Mouse (Mus musculus) neural tube, embryonic 11.5 days (tissue): ENCODE results near the gene Tbx20. TPM values are rescaled to one million over a fixed set of nuclear protein-coding genes. Genes with fewer than 3 reads are reported as not detected.

Experiments
- ATAC-seq: fragments of 200-750 bp; cut with Nextera tagmentation; 2 replicates; pipeline ENCODE4 v1.8.0; 2017; ENCODE audit warnings: moderate number of reproducible peaks, mild to moderate bottlenecking, moderate TSS enrichment, moderate library complexity; ENCODE audit not compliant: insufficient read depth, low FRiP score, low TSS enrichment
- DNase-seq: peaks from one replicate; pipeline ENCODE4 v3.0.0-alpha.2; 2015; ENCODE audit warnings: low spot score
- H3K27ac ChIP-seq: fragments of 300-500 bp; sonication (generic); 2 replicates; pipeline ENCODE4 v1.5.1; 2014; ENCODE audit warnings: low read depth, mild to moderate bottlenecking, low read length
- H3K27me3 ChIP-seq: fragments of 300-500 bp; sonication (generic); 2 replicates; pipeline ENCODE4 v1.6.1; 2014; ENCODE audit warnings: mild to moderate bottlenecking, low read length, mixed read lengths; ENCODE audit not compliant: control insufficient read depth, insufficient read depth
- H3K36me3 ChIP-seq: fragments of 300-500 bp; sonication (generic); 2 replicates; pipeline ENCODE4 v1.6.1; 2014; ENCODE audit warnings: mild to moderate bottlenecking, low read length, moderate library complexity, mixed read lengths; ENCODE audit not compliant: control insufficient read depth, insufficient read depth
- H3K4me1 ChIP-seq: fragments of 300-500 bp; sonication (generic); 2 replicates; pipeline ENCODE4 v1.6.1; 2014; ENCODE audit warnings: low read length, mixed read lengths; ENCODE audit not compliant: control insufficient read depth, insufficient read depth
- H3K4me2 ChIP-seq: fragments of 300-500 bp; sonication (generic); 2 replicates; pipeline ENCODE4 v1.6.1; 2014; ENCODE audit warnings: low read depth, mild to moderate bottlenecking, moderate library complexity
- H3K4me3 ChIP-seq: fragments of 300-500 bp; sonication (generic); 2 replicates; pipeline ENCODE4 v1.5.1; 2014; ENCODE audit warnings: low read depth, low read length
- H3K9ac ChIP-seq: fragments of 300-500 bp; sonication (generic); 2 replicates; pipeline ENCODE4 v1.6.1; 2014; ENCODE audit warnings: mild to moderate bottlenecking, low read length
- H3K9me3 ChIP-seq: fragments of 300-500 bp; sonication (generic); 2 replicates; pipeline ENCODE4 v1.6.1; 2016; ENCODE audit warnings: low read length; ENCODE audit not compliant: control insufficient read depth
- WGBS: fragments of 180-500 bp; shearing (Covaris S2); extraction: QIAGEN DNeasy Blood & Tissue Kit; methylation state at CpG from one replicate; pipeline ENCODE4 v1.1.7; 2014; 5-methylcytosine and 5-hydroxymethylcytosine counted together
- polyA plus RNA-seq: library from polyadenylated mRNA; unstranded; fragments of >200 nt; fragmentation: Nextera tagmentation; extraction: Ambion mirVana; gene quantifications from 2 replicates; pipeline ENCODE4 v1.2.1, GENCODE M21; 2014

Tbx20 gene
- polyA plus RNA-seq, 1 experiment from 2014 or later = 0.29 TPM

DNA sequence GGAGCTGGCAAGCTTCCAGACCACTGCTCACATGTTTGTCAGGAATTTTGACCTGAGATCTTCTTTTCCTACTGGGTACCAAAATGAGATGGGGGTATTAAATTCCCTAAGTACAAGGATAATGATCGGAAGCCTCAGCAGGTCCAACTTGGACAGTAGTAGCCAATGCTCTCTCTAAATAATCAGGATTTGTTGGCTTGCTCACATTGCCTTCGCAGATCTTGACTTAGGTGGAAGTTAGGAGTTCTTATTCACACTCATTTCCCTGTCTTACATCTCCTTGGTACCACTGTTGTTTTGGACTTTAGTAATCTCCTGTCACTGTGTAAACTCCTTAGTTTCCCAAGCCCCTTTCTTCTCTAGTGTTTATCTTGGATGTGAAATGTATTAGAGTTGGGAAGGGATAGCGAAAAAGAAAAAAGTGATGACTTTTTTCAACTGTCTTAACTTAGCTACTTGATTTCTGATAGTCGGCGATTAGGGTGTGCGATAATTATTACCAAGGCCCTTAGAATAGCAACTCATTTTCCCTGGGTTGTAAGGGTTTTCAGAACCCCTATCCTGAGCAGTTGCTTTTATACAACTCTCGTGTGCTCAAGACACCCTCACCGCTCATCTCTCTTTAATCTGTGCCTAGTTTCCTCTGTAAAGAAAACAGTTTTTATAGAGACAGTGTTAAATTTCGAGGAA, 1.5 kb downstream of the Tbx20 start:
- DNase-seq (no peak), ATAC-seq (no peak)
- H3K9ac ChIP-seq = no peak overlapping the region
- no peaks in the 10 kb centered on the region for H3K36me3 ChIP-seq
- peaks cover 93% of the 10 kb centered on the region for H3K27me3 ChIP-seq
- no peak overlapping the region for H3K27ac ChIP-seq
- no peak overlapping the region for H3K4me2 ChIP-seq
- H3K4me3 ChIP-seq = no peak overlapping the region
- H3K4me1 ChIP-seq = peaks cover 9% of the 10 kb centered on the region
- H3K9me3 ChIP-seq = no peaks in the 10 kb centered on the region
- 5% methylated on average over 9 of the region's 9 CpGs for WGBS

DNA sequence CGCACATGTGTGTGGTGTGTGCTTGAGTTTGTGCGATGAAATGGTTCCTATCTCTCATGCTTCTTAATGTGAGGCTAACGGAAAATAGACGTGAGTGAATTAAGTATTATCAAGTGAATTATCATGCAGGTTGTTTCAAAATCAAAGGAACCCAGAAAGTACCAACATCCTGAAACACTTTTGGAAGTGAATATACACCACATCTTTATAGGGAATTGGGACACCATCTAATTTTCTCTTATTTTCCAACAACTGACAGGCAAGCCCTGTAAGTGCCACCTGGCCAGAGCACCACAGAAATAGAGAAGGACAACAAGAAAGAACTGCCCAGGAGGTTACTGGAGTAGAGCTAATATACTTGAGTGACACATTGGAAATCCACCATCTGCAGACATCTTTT, 2.4 kb downstream of the Tbx20 start:
- Histone ChIP-seq H3K9me3 (no peaks in the 10 kb centered on the region), H3K27ac (no peak overlapping the region), H3K4me2 (no peak overlapping the region), H3K4me3 (no peak overlapping the region), H3K4me1 (peaks cover 9% of the 10 kb centered on the region), H3K27me3 (peaks cover 89% of the 10 kb centered on the region), H3K9ac (no peak overlapping the region), H3K36me3 (no peaks in the 10 kb centered on the region)
- ATAC-seq (no peak), DNase-seq (no peak)
- WGBS = 17% methylated on average over 4 of the region's 4 CpGs

DNA sequence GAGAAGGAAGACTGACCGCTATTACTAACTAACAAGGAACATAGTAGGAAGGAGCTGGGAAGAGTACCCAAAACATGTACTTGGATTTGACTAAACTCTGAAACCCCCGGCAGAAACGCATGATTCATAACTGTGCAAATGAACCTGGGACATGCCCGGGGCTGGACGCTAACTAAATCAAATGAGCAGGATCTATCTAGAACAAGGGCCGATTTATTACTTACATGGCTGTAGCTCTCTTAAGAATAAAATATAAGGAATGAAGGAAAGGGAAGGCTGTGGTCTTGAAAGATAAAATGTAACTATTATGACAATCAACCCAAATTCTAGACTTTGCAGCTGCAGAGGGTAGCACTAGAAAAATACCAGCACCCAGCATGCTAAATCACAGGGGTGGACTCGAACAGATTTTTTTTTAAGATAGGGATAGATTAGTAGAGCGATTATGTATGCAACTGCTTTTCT, 3.1 kb downstream of the Tbx20 start:
- no peak for DNase-seq
- H3K9ac ChIP-seq = no peak overlapping the region
- H3K9me3 ChIP-seq = no peaks in the 10 kb centered on the region
- ATAC-seq = no peak
- no peak overlapping the region for H3K4me2 ChIP-seq
- peaks cover 9% of the 10 kb centered on the region for H3K4me1 ChIP-seq
- no peaks in the 10 kb centered on the region for H3K36me3 ChIP-seq
- H3K4me3 ChIP-seq = no peak overlapping the region
- 4% methylated on average over 8 of the region's 8 CpGs for WGBS
- H3K27me3 ChIP-seq = peaks cover 86% of the 10 kb centered on the region
- no peak overlapping the region for H3K27ac ChIP-seq

DNA sequence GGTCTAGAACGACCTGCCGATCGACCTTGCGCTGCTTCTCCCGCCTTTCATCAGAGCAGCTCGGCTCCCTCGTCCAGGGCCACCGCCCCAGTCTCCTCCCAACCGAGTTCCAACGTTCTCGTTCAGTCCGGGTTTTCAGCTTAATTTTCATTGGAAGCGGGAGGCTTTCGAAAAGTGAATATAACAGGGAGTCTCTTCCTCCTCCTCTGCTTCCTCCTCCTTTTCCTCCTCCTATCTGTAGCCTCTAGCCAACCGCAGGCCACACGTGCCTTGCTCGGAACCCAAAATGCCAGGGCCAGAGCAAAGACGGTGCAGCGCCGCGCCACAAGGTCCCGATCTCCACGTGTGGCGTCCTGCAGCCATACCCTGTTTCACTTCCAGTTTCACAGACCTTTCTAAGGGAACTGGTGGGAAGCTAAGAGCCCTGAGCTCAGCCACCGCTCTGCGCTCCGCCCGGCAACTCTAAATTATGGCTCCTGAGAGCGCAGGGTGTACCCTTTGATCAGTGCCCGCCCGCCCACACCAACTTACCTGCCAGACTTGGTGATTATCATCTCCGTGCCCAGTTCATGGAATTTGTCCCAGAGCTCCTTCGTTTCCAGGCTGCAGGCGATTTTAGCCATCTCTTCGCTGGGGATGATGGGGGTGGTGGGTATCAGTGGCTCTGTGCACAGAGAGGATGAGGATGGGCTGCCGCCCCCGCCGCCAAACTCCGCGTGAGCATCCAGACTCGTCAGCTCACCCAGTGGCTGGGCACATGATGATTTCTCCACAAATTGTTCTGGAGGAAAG, 3.8 kb downstream of the Tbx20 start:
- peaks cover 81% of the 10 kb centered on the region for H3K27me3 ChIP-seq
- H3K36me3 ChIP-seq = no peaks in the 10 kb centered on the region
- no peak overlapping the region for H3K4me3 ChIP-seq
- peak; percentile 38 for DNase-seq
- 1% methylated on average over 41 of the region's 41 CpGs for WGBS
- peak overlapping the region; percentile 10 for H3K4me2 ChIP-seq
- no peak for ATAC-seq
- no peak overlapping the region for H3K9ac ChIP-seq
- no peak overlapping the region for H3K27ac ChIP-seq
- peaks cover 9% of the 10 kb centered on the region for H3K4me1 ChIP-seq
- H3K9me3 ChIP-seq = no peaks in the 10 kb centered on the region

- H3K27me3 ChIP-seq = peaks cover 73% of the 10 kb centered on the region
- H3K4me3 ChIP-seq = no peak overlapping the region
- no peaks in the 10 kb centered on the region for H3K36me3 ChIP-seq
- no peaks in the 10 kb centered on the region for H3K9me3 ChIP-seq
- H3K4me2 ChIP-seq = no peak overlapping the region
- no peak for ATAC-seq
- peaks cover 9% of the 10 kb centered on the region for H3K4me1 ChIP-seq
- no peak overlapping the region for H3K9ac ChIP-seq
- no peak overlapping the region for H3K27ac ChIP-seq
- DNase-seq = peak; percentile 34
- 3% methylated on average over 9 of the region's 9 CpGs for WGBS
Measured at GRCm38 (mm10) chr9:24769611-24770010, 4.5 kb downstream of the Tbx20 start.

DNA sequence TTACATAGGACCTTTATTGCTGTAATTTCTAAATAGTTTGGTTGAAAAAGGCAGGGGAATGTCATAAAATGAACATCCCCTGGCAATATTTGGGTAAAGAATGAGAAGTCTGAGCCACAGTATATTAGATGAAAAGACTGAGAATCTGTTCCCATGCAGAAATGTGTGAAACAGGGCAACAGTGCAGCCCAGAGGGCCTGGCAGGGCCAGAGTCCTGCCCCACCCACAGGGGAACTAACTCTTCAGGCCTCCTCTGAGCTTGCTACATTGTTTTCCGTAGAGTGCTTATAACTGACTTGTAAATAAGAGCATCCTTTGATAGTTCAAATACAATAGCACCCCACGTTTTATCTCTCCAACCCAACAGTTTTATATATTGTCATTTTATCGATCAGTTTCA, 7.0 kb downstream of the Tbx20 start:
- H3K27me3 ChIP-seq = peaks cover 48% of the 10 kb centered on the region
- WGBS = 33% methylated on average over 3 of the region's 3 CpGs

DNA sequence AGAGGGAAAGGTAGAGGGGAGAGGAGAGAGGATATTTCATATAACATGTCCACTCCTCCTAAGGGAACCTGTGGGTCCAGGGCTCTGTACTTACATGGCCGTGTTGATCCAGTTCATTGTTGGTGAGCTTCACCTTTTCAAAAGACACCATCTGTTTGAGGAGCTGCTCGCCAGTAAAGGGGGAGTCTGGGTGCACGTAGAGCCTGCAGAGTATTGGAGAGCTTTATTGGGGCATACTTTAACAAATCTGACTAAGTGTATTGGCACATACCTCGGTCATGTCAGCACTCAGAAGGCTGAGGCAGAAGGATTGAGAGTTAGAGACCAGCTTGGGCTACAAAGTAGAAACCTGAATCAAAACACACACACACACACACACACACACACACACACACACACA, 8.5 kb downstream of the Tbx20 start:
- Histone ChIP-seq H3K27me3 (peaks cover 34% of the 10 kb centered on the region), H3K36me3 (no peaks in the 10 kb centered on the region), H3K4me1 (0 out of 2 replicates have a peak, but pooled peaks cover 3% of the 10 kb centered on the region), H3K27ac (no peak overlapping the region), H3K9ac (no peak overlapping the region), H3K4me2 (no peak overlapping the region), H3K9me3 (no peaks in the 10 kb centered on the region), H3K4me3 (no peak overlapping the region)
- WGBS = 56% methylated on average over 4 of the region's 4 CpGs
- ATAC-seq (no peak), DNase-seq (no peak)

More for the DNA sequence above, 7.0 kb downstream of the Tbx20 start:
- Histone ChIP-seq H3K4me1 (0 out of 2 replicates have a peak, but pooled peaks cover 3% of the 10 kb centered on the region), H3K4me3 (no peak overlapping the region), H3K4me2 (no peak overlapping the region), H3K9ac (no peak overlapping the region), H3K27ac (no peak overlapping the region), H3K9me3 (no peaks in the 10 kb centered on the region), H3K36me3 (no peaks in the 10 kb centered on the region)
- no peak for DNase-seq
- ATAC-seq = no peak

DNA sequence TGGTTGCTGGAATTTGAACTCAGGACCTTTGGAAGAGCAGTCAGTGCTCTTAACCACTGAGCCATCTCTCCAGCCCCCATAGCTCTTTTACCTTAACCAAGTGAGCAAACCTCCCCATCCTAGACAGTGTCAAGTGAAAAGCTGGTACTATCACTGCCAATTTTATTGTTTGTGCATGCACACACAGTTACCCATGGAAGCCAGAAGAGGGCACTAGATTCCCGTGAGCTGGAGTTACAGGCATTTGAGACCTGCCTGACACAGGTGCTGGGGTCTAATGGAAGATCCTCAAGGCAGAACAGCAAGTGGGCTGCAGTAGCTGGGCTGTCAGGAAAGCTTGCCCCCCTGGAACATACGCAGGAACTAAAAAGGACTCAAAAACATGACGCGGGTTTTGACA, 13.6 kb downstream of the Tbx20 start:
- no peaks in the 10 kb centered on the region for H3K4me1 ChIP-seq
- H3K36me3 ChIP-seq = no peaks in the 10 kb centered on the region
- 24% methylated on average over 4 of the region's 4 CpGs for WGBS
- H3K4me3 ChIP-seq = no peak overlapping the region
- no peak overlapping the region for H3K9ac ChIP-seq
- ATAC-seq (peak; percentile 38), DNase-seq (no peak)
- no peaks in the 10 kb centered on the region for H3K9me3 ChIP-seq
- no peak overlapping the region for H3K27ac ChIP-seq
- H3K4me2 ChIP-seq = no peak overlapping the region
- no peaks in the 10 kb centered on the region for H3K27me3 ChIP-seq

- ATAC-seq (no peak), DNase-seq (no peak)
- H3K9ac ChIP-seq = no peak overlapping the region
- H3K36me3 ChIP-seq = no peaks in the 10 kb centered on the region
- 91% methylated on average over 5 of the region's 5 CpGs for WGBS
- H3K4me2 ChIP-seq = no peak overlapping the region
- H3K9me3 ChIP-seq = no peaks in the 10 kb centered on the region
- no peak overlapping the region for H3K27ac ChIP-seq
- H3K4me1 ChIP-seq = no peaks in the 10 kb centered on the region
- no peaks in the 10 kb centered on the region for H3K27me3 ChIP-seq
- H3K4me3 ChIP-seq = no peak overlapping the region
Measured at GRCm38 (mm10) chr9:24744958-24745357, 29.1 kb downstream of the Tbx20 start.
